In genomic region chr14:37127652-37128051, GRCm38 (mm10) we compare ENCODE assay signal across 9 mouse cellular contexts. TPM values are rescaled to one million over a fixed set of nuclear protein-coding genes. Genes with fewer than 3 reads are reported as not detected.
DNase-seq lines count a peak whose midpoint lies in the region; TF ChIP-seq lines count a peak whose summit lies in the region.
"Had no signal": no experiment of that assay in that cellular context is flagged by ENCODE, and none has a peak within 500 bp of the region (broad histone marks: within the 10 kb centered on the region; RNA-seq: fewer than 3 reads in every experiment).

No protein-coding gene starts in this region.

- intact Hi-C loops in heart, postnatal 14 days (cut with DNase I): loop anchor here (10.0 kb wide), 1 partner anchor 263 kb away; no protein-coding TSS in a partner anchor

- peak; percentile 26 to 64 for DNase-seq in heart, postnatal 14 days
- no peak for DNase-seq in heart, adult 8-10 months (ENCODE audit: low spot score)
- peak; percentile 31 for DNase-seq in thymus, adult 2 months
- DNase-seq in thymus, adult 18-20 months: no peak
- DNase-seq in c-Kit-positive CD71-negative TER-119-negative erythroid progenitor cells, embryonic 14.5 days (ENCODE audit: low read depth): peak; percentile 25
- DNase-seq in kidney, postnatal 10 days: peak; percentile 66
- DNase-seq in retina, postnatal 1 day: peak; percentile 71
- no peak for DNase-seq in gastrocnemius, postnatal 4 days (ENCODE audit: low spot score in 2 of 2)

- H3K4me3 ChIP-seq in thymus, adult 2 months (ENCODE audit: control insufficient read depth, insufficient read depth, low read length): no peak overlapping the region

- no peak for TF ChIP-seq CTCF in thymus, adult 2 months (IDR thresholded peaks at IDR 0.05; ENCODE audit: borderline replicate concordance, control insufficient read depth, extremely low read depth, insufficient read depth, low read length, poor library complexity)

- no peaks in the 10 kb centered on the region for H3K4me1 ChIP-seq in thymus, adult 2 months (replicated peaks; ENCODE audit: control insufficient read depth, insufficient read depth, low read length)

- H3K27me3 ChIP-seq in thymus, adult 2 months (ENCODE audit: control insufficient read depth, insufficient read depth, low read length): no peaks in the 10 kb centered on the region

- WGBS in thymus, adult 2 months: 68% methylated on average over 4 of the region's 4 CpGs

- no peak overlapping the region for H3K27ac ChIP-seq in thymus, adult 2 months (ENCODE audit: control insufficient read depth, insufficient read depth, low read length)

- TF ChIP-seq POLR2A in thymus, adult 2 months (IDR thresholded peaks at IDR 0.05; ENCODE audit: control insufficient read depth, extremely low read depth, insufficient read depth, low read length, poor library complexity): no peak

- H3K36me3 ChIP-seq in thymus, adult 2 months (ENCODE audit: control insufficient read depth, insufficient read depth, low read length): peaks cover 71% of the 10 kb centered on the region

RNA-seq across cellular contexts. Expression of gene Ghitm, which starts 7.4 kb away (rescaled TPM):
- 100 to 1,000 TPM; 567 to 610 TPM for total RNA-seq in heart, postnatal 14 days (2021)
- total RNA-seq in heart, adult 8-10 months (2022): 100 to 1,000 TPM; 632 to 720 (median 680) TPM
- 104 and 115 TPM in 2 replicates for polyA plus RNA-seq in thymus, adult 2 months (2012; rRNA removed)
- total RNA-seq in gastrocnemius, postnatal 4 days (2021): 100 to 1,000 TPM; 175 to 186 TPM

RNA-seq across cellular contexts. Expression of gene 2610528A11Rik, which starts 13.8 kb away (rescaled TPM):
- not detected for total RNA-seq in heart, postnatal 14 days (2021)
- total RNA-seq in heart, adult 8-10 months (2022): not detected
- polyA plus RNA-seq in thymus, adult 2 months (2012; rRNA removed): 2.0 and 2.9 TPM in 2 replicates
- not detected for total RNA-seq in gastrocnemius, postnatal 4 days (2021)

RNA-seq across cellular contexts. Expression of gene Cdhr1, which starts 29.5 kb away (rescaled TPM):
- under 1 TPM in 1 of 2 experiments, not detected in 1; 0.05 TPM for total RNA-seq in heart, postnatal 14 days (2021)
- total RNA-seq in heart, adult 8-10 months (2022): not detected
- 6.8 and 7.2 TPM in 2 replicates for polyA plus RNA-seq in thymus, adult 2 months (2012; rRNA removed)
- total RNA-seq in gastrocnemius, postnatal 4 days (2021): not detected

RNA-seq across cellular contexts. Expression of gene Lrit2, which starts 59.9 kb away (rescaled TPM):
- not detected for total RNA-seq in heart, postnatal 14 days (2021)
- total RNA-seq in heart, adult 8-10 months (2022): not detected
- polyA plus RNA-seq in thymus, adult 2 months (2012; rRNA removed): 0.09 and 0.26 TPM in 2 replicates
- not detected for total RNA-seq in gastrocnemius, postnatal 4 days (2021)
- total RNA-seq: layer of hippocampus, postnatal 25 days had no signal

Comparison
In these comparisons a context has a peak if more than half of its experiments do, and no peak if none do; other contexts are left out.
1. DNase-seq: peak in heart, postnatal 14 days (2 of 2), thymus, adult 2 months (single experiment), c-Kit-positive CD71-negative TER-119-negative erythroid progenitor cells, embryonic 14.5 days (single experiment), kidney, postnatal 10 days (single experiment) and retina, postnatal 1 day (single experiment); none in heart, adult 8-10 months (single experiment), thymus, adult 18-20 months (0 of 2) and gastrocnemius, postnatal 4 days (0 of 2).